Mouse (Mus musculus): Measurements from ENCODE around the gene Dstn. TPM values are rescaled to one million over a fixed set of nuclear protein-coding genes. Genes with fewer than 3 reads are reported as not detected.

The Dstn gene
- total RNA-seq, 2 experiments from 2014 or later, result 171 to 186 TPM

GRCm38 (mm10) chr2:143988016-143988415, 72.9 kb downstream of the Dstn start:
- DNase-seq (ENCODE audit: low spot score in 2 of 2), result no peak
- intact Hi-C loops (cut with DNase I), result no loop called here

- intact Hi-C loops (cut with DNase I), result no loop called here
- DNase-seq (ENCODE audit: low spot score in 2 of 2), result peak in 1 of 2 experiments; percentile 18
Measured at GRCm38 (mm10) chr2:143990997-143991396, 75.9 kb downstream of the Dstn start.

GRCm38 (mm10) chr2:143991964-143992672, 77.0 kb downstream of the Dstn start:
- no peak for DNase-seq (ENCODE audit: low spot score in 2 of 2)
- intact Hi-C loops (cut with DNase I), result no loop called here

Other genes starting within 250 kb of the Dstn start
- under 1 TPM; 0.69 to 0.87 TPM for gene Bfsp1, start 52.1 kb upstream of the Dstn start, total RNA-seq (2021)
- 10 to 100 TPM; 54.3 to 74.0 TPM for gene Rrbp1, start 95.9 kb downstream of the Dstn start, total RNA-seq (2021)
- not detected for gene Banf2, start 117.7 kb downstream of the Dstn start, total RNA-seq (2021)

Data from left cerebral cortex, postnatal 25 days (tissue).